Comparison of ENCODE assay signal across 10 mouse cellular contexts in genomic region chr15:40169705-40170104, GRCm38 (mm10). TPM values are rescaled to one million over a fixed set of nuclear protein-coding genes. Genes with fewer than 3 reads are reported as not detected.
DNase-seq lines count a peak whose midpoint lies in the region; ATAC-seq and TF ChIP-seq lines count a peak whose summit lies in the region.
"Had no signal": no experiment of that assay in that cellular context is flagged by ENCODE, and none has a peak within 500 bp of the region (broad histone marks: within the 10 kb centered on the region; RNA-seq: fewer than 3 reads in every experiment).

No protein-coding gene starts in this region.

- H3K9ac ChIP-seq in MEL (ENCODE audit: control insufficient read depth, low read depth, low read length, poor library complexity, severe bottlenecking), result no peak overlapping the region
- no peak overlapping the region for H3K9ac ChIP-seq in embryonic facial prominence, embryonic 13.5 days

- no peak for TF ChIP-seq CTCF in gastrocnemius, adult 2 months (IDR thresholded peaks at IDR 0.05)
- TF ChIP-seq CTCF in MEL (IDR thresholded peaks at IDR 0.05 in 2 of 3, conservative IDR thresholded peaks at IDR 0.05 in 1 of 3; ENCODE audit: control insufficient read depth in 1 of 3, insufficient read depth in 1 of 3, low read depth in 2 of 3, low read length in 3 of 3, poor library complexity in 1 of 3, severe bottlenecking in 1 of 3), result no peak

- TF ChIP-seq RAD21 in MEL (IDR thresholded peaks at IDR 0.05; ENCODE audit: low read depth, low read length), result no peak

- no peak for ATAC-seq in embryonic facial prominence, embryonic 13.5 days (ENCODE audit: insufficient number of reproducible peaks, insufficient read depth, low FRiP score, low TSS enrichment, low read depth)

- no peaks in the 10 kb centered on the region for H3K9me3 ChIP-seq in MEL (replicated peaks; ENCODE audit: insufficient read depth, low read length)
- no peaks in the 10 kb centered on the region for H3K9me3 ChIP-seq in embryonic facial prominence, embryonic 13.5 days
- no peaks in the 10 kb centered on the region for H3K9me3 ChIP-seq in midbrain, embryonic 10.5 days (replicated peaks)

- no peaks in the 10 kb centered on the region for H3K36me3 ChIP-seq in MEL (ENCODE audit: control insufficient read depth in 1 of 2, insufficient read depth in 2 of 2, low read length in 2 of 2)
- no peaks in the 10 kb centered on the region for H3K36me3 ChIP-seq in embryonic facial prominence, embryonic 13.5 days
- H3K36me3 ChIP-seq in midbrain, embryonic 10.5 days, result no peaks in the 10 kb centered on the region

- intact Hi-C loops in gastrocnemius, adult 2 months (cut with DNase I), result loop anchor here (5.0 kb wide), 1 partner anchor 908 kb away; no protein-coding TSS in a partner anchor
- intact Hi-C loops in left cerebral cortex, postnatal 25 days (cut with DNase I), result no loop called here

- peak overlapping the region; percentile 45 for H3K4me2 ChIP-seq in embryonic facial prominence, embryonic 13.5 days

- no peak for TF ChIP-seq POLR2A in MEL (IDR thresholded peaks at IDR 0.05; ENCODE audit: control insufficient read depth in 1 of 2, insufficient read depth in 1 of 2, low read depth in 1 of 2, low read length in 2 of 2, poor library complexity in 1 of 2)

- peaks cover 0 to 4% of the 10 kb centered on the region in 2 experiments; a peak in 3 of 4 replicates for H3K27me3 ChIP-seq in MEL (ENCODE audit: control insufficient read depth in 1 of 2, insufficient read depth in 2 of 2, low read length in 2 of 2)
- no peaks in the 10 kb centered on the region for H3K27me3 ChIP-seq in embryonic facial prominence, embryonic 13.5 days
- H3K27me3 ChIP-seq in midbrain, embryonic 10.5 days (ENCODE audit: low read depth, poor library complexity, severe bottlenecking), result no peaks in the 10 kb centered on the region

- no peak for DNase-seq in gastrocnemius, adult 2 months
- no peak for DNase-seq in gastrocnemius, postnatal 10 days
- DNase-seq in MEL (ENCODE audit: low read depth, low spot score), result no peak
- DNase-seq in midbrain, embryonic 10.5 days (ENCODE audit: low spot score), result peak; percentile 62
- no peak for DNase-seq in thymus, postnatal 4 days
- DNase-seq in gastrocnemius, postnatal 25 days, result no peak
- no peak for DNase-seq in left cerebral cortex, postnatal 25 days (ENCODE audit: low spot score in 2 of 2)
- DNase-seq: adrenal gland, postnatal 25 days had no signal

- WGBS in embryonic facial prominence, embryonic 13.5 days, result 34% methylated on average over 13 of the region's 13 CpGs
- whole genome bisulfite sequencing in midbrain, embryonic 10.5 days, result 33% methylated on average over 12 of the region's 13 CpGs

- no peaks in the 10 kb centered on the region for H3K4me1 ChIP-seq in MEL (ENCODE audit: control insufficient read depth in 1 of 2, insufficient read depth in 2 of 2, low read length in 2 of 2)
- H3K4me1 ChIP-seq in embryonic facial prominence, embryonic 13.5 days, result peaks cover 19% of the 10 kb centered on the region
- H3K4me1 ChIP-seq in midbrain, embryonic 10.5 days, result peaks cover 17% of the 10 kb centered on the region

- no peak for TF ChIP-seq EP300 in MEL (IDR thresholded peaks at IDR 0.05; ENCODE audit: low read depth in 1 of 2, low read length in 2 of 2)

- no peak overlapping the region for H3K27ac ChIP-seq in gastrocnemius, adult 2 months
- H3K27ac ChIP-seq in MEL (ENCODE audit: control insufficient read depth, low read depth, low read length), result no peak overlapping the region
- H3K27ac ChIP-seq in embryonic facial prominence, embryonic 13.5 days, result no peak overlapping the region
- peak overlapping the region; percentile 59 for H3K27ac ChIP-seq in midbrain, embryonic 10.5 days (replicated peaks)

- H3K79me2 ChIP-seq in MEL (ENCODE audit: control insufficient read depth, insufficient read depth, low read length, poor library complexity), result no peaks in the 10 kb centered on the region

- H3K4me3 ChIP-seq in gastrocnemius, adult 2 months, result peak overlapping the region; percentile 29; the same call in 1 of the 2 replicates
- H3K4me3 ChIP-seq in MEL (ENCODE audit: control insufficient read depth in 1 of 2, insufficient read depth in 1 of 2, low read depth in 2 of 2, low read length in 2 of 2), result no peak overlapping the region
- peak overlapping the region; percentile 10; the same call in 1 of the 2 replicates for H3K4me3 ChIP-seq in embryonic facial prominence, embryonic 13.5 days
- H3K4me3 ChIP-seq in midbrain, embryonic 10.5 days, result peak overlapping the region; percentile 36; the same call in 1 of the 2 replicates

TF ChIP-seq in MEL, 35 proteins besides CTCF, POLR2A, EP300 and RAD21:
- no peak for TF ChIP-seq JUND (IDR thresholded peaks at IDR 0.05; ENCODE audit: low read depth, low read length)
- 0 out of 2 replicates have a peak, but pooled peaks have one; percentile 39 for TF ChIP-seq USF1 (IDR thresholded peaks at IDR 0.05; ENCODE audit: low read depth, low read length)
TF ChIP-seq in MEL: peak in this region for 1.

RNA-seq across cellular contexts. Expression of gene 9330182O14Rik, which starts 35.5 kb away (rescaled TPM):
- total RNA-seq in gastrocnemius, adult 2 months (2021), result not detected
- total RNA-seq in gastrocnemius, postnatal 10 days (2021), result not detected
- not detected in 2 replicates for total RNA-seq in MEL (2012; rRNA removed)
- not detected for polyA plus RNA-seq in MEL (2012; ENCODE audit: insufficient read depth in 1 of 2, insufficient read length in 2 of 2, low read depth in 1 of 2, low replicate concordance in 2 of 2, missing spikeins in 1 of 2)
- polyA plus RNA-seq in embryonic facial prominence, embryonic 13.5 days (2015; fragmentation: Nextera tagmentation; extraction: Ambion mirVana), result not detected in 2 replicates
- not detected in 2 replicates for polyA plus RNA-seq in midbrain, embryonic 10.5 days (2016; fragmentation: Nextera tagmentation; extraction: Ambion mirVana)
- not detected for total RNA-seq in gastrocnemius, postnatal 25 days (2021)
- not detected for total RNA-seq in left cerebral cortex, postnatal 25 days (2021)
- polyA plus RNA-seq: intestine, embryonic 14.5 days had no signal

Comparison
In these comparisons a context has a peak if more than half of its experiments do, and no peak if none do; other contexts are left out.
1. H3K4me3 ChIP-seq: peak in gastrocnemius, adult 2 months (single experiment), embryonic facial prominence, embryonic 13.5 days (single experiment) and midbrain, embryonic 10.5 days (single experiment); none in MEL (0 of 2).